Mouse (Mus musculus): ENCODE data around the gene Twsg1.
"Not testable (repeated sequence)": the region's sequence is repeated elsewhere in the genome, so short reads cannot be mapped to it uniquely, and the experiment has no call there.

Gene Twsg1

DNA sequence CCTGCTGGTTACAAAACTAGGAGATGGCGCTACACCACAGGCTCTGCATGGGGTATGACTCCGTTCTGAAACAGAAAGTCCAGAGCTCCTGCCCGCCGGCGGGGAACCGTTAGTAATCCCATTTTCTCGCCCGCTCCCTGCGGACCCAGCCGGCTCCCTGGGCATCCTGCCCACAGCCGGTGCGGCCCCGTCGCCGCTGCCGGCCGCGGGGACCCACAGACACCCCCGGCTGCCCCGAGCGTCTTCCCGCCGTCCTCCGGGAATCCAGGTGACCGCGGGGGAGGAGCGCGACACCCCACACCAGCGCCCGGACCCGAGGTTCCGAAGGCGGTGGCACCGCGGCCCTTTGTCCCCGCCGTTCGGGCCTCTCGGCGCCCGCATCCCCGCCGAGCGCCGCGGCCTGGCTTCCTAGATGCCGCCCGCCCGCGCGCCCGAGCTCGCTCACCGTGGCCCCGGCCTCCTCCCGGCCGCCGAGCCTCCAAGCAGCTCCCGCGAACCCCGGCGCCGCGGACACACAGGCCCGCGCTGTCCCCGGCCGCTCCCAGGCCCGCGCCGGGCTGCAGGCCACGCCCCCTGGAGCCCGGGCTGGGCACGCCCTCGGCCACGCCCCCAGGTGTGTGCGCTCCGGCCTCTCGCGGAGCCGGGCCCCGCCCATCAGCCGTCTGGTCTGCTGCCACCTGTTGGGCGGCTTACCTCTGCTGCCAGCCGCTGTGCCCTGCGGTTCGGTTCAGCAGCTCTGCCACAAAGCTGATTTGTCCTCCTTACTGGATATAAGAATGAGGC lies at the start of gene Twsg1:
Twsg1 (minus strand) TSS at position 605 of the 783 bp plus-strand sequence.
- in situ Hi-C loops (cut with MboI) = loop anchor here (10.0 kb wide), 1 partner anchor 154 kb away; the partner anchor contains the start of gene Ndufv2

GRCm38 (mm10) chr17:65988151-65988820 lies 37.3 kb upstream of the Twsg1 start:
- in situ Hi-C loops (cut with MboI) = no loop called here

GRCm38 (mm10) chr17:65976720-65977119 lies 25.7 kb upstream of the Twsg1 start:
- in situ Hi-C loops (cut with MboI) = not testable (repeated sequence)

DNA sequence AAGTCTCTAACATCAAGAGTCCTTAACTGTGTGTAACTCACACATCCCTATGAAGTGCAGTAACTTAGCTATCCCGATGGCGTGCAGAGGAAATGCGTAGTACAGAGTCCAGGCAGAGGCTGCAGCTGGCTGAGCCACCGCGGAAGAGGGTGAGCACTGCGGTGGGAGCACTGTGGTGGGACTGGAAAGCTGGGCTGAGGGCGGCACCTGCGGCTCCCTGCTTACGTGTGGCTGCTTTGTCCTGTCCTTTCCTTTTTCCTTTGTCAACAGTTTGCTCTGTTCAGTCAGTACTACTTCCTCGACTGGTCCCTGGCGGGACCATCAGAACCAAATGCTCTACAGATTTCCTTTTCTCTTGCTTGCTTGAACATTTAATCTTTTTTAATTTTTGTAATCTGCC lies 16.7 kb upstream of the Twsg1 start:
- in situ Hi-C loops (cut with MboI) = no loop called here

DNA sequence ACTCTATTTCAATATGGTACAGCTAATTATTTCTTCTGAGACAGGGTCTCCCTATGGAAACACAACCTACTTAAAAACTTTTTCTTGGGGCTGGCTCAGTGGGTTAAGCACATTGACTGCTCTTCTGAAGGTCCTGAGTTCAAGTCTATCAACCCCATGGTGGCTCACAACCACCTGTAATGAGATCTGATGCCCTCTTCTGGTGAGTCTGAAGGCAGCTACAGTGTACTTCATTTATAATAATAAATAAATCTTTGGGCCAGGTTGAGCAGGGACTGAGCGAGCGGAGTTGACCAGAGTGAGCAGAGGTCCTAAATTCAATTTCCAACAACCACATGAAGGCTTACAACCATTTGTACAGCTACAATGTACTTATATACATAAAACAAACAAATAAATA lies 11.2 kb upstream of the Twsg1 start:
- in situ Hi-C loops (cut with MboI) = no loop called here

DNA sequence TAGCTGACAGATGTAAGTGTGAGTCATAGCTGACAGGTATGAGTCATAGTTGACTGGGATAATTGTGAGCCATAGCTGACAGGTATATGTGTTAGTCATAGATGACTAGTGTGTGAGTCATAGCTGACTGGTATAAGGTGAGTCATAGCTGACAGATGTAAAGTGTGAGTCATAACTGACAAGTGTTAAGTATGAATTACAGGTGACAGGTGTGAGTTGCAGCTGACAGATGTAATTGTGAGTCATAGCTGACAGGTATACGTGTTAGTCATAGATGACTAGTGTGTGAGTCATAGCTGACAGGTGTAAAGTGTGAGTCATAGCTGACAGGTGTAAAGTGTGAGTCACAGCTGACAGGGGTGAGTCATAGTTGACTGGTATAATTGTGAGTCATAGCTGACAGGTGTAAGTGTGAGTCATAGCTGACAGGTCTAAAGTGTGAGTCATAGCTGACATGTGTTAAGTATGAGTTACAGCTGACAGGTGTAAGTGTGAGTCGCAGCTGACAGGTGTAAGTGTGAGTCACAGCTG lies 10.6 kb upstream of the Twsg1 start:
- in situ Hi-C loops (cut with MboI) = no loop called here

- in situ Hi-C loops (cut with MboI) = loop anchor here (10.0 kb wide), 1 partner anchor 146 kb away; the partner anchor contains the start of gene Ndufv2
Measured at GRCm38 (mm10) chr17:65959011-65959410, 8.0 kb upstream of the Twsg1 start.

- in situ Hi-C loops (cut with MboI) = loop anchor here (10.0 kb wide), 1 partner anchor 146 kb away; the partner anchor contains the start of gene Ndufv2
Measured at GRCm38 (mm10) chr17:65958366-65958765, 7.3 kb upstream of the Twsg1 start.

DNA sequence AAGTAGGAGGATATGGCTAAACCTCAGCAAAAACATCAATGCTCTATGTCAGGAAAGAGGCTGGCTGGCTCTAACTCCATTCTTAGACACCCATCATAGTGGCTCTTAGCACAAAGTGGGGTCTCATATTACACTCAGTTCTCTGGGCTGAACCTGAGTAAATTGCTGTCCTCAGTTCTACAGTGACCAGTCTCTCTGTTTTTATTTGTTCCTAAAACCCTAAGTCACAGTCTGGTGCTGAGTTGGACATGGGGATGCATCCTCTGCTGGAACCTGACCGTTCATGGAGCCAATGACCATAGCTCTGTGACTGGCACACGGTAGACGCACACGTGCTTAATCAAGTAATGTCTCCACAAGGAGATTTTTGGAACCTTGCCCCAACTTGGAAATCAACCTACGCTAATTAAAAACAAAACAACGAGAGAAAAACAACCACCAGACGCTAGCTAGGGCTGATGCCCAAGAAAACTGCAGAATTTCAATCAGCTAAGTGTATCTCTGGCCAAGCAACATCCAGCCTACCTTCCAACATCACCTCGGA lies 6.8 kb upstream of the Twsg1 start:
- in situ Hi-C loops (cut with MboI) = loop anchor here (10.0 kb wide), 1 partner anchor 147 kb away; the partner anchor contains the start of gene Ndufv2

GRCm38 (mm10) chr17:65956993-65957781 lies 6.2 kb upstream of the Twsg1 start:
- in situ Hi-C loops (cut with MboI) = loop anchor here (10.0 kb wide), 1 partner anchor 148 kb away; the partner anchor contains the start of gene Ndufv2

GRCm38 (mm10) chr17:65956140-65956539 lies 5.1 kb upstream of the Twsg1 start:
- in situ Hi-C loops (cut with MboI) = loop anchor here (10.0 kb wide), 1 partner anchor 149 kb away; the partner anchor contains the start of gene Ndufv2

GRCm38 (mm10) chr17:65953959-65954358 lies 2.9 kb upstream of the Twsg1 start:
- in situ Hi-C loops (cut with MboI) = loop anchor here (10.0 kb wide), 1 partner anchor 151 kb away; the partner anchor contains the start of gene Ndufv2

DNA sequence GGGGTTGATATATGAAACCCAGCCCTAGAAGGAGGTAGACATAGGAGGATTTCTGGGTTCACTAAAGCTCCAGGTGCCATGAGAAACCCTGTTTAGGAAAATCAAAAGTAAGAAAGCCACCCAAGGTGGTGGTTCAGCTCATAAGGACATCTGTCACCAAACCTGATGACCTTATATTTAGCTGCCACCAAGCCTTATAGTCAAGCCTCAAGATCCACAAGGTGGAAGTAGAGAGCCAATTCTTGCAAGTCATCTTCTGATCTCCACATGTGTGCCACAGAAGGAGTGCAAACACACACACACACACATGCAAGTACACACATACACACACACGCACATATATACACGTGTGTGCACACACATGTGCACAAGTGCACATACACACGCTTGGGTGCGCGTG lies 1.1 kb upstream of the Twsg1 start:
- in situ Hi-C loops (cut with MboI) = loop anchor here (10.0 kb wide), 1 partner anchor 153 kb away; the partner anchor contains the start of gene Ndufv2

GRCm38 (mm10) chr17:65950183-65950582 lies 843 bp downstream of the Twsg1 start:
- in situ Hi-C loops (cut with MboI) = loop anchor here (10.0 kb wide), 1 partner anchor 155 kb away; the partner anchor contains the start of gene Ndufv2

- in situ Hi-C loops (cut with MboI) = loop anchor here (5.0 kb wide), 1 partner anchor 65 kb away; no protein-coding TSS in a partner anchor
Measured at GRCm38 (mm10) chr17:65947307-65947706, 3.7 kb downstream of the Twsg1 start.

DNA sequence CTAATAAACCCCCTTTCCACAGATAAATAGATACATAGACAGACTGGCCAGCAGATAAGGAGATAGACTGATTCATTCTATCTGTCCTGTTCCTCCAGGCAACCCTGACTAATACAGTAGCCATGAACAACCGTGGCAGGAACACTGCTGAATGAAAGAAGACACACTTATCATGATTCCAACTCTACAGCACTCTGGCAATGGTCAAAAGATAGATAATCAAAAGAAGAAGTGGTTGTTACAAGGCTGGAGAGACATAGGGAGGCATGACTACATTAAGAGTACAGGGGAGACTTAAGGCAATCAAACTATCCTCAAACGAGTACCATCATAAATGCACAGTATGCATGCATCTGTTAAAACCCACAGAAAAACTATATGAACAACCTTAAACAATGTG lies 5.6 kb downstream of the Twsg1 start:
- in situ Hi-C loops (cut with MboI) = loop anchor here (5.0 kb wide), 1 partner anchor 63 kb away; no protein-coding TSS in a partner anchor

DNA sequence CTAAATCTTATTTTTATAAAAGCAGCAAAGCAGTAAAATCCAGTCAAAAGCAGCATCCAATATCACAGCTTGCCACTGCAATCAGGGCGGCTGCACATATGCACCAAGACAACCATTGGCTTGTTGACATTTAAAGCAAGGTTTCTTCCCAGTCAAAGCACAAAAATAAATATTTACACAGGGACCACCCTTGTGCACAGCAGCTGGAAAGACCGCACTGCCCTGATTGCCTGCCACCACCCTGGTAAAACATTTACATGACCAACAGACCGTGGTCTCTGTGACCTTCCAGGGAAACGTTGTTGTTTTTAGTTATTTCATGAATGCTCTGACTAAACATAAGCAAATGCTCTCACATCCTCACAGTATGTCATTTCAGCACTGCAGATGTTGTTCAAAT lies 8.6 kb downstream of the Twsg1 start:
- in situ Hi-C loops (cut with MboI) = no loop called here

GRCm38 (mm10) chr17:65941275-65941674 lies 9.8 kb downstream of the Twsg1 start:
- in situ Hi-C loops (cut with MboI) = no loop called here

DNA sequence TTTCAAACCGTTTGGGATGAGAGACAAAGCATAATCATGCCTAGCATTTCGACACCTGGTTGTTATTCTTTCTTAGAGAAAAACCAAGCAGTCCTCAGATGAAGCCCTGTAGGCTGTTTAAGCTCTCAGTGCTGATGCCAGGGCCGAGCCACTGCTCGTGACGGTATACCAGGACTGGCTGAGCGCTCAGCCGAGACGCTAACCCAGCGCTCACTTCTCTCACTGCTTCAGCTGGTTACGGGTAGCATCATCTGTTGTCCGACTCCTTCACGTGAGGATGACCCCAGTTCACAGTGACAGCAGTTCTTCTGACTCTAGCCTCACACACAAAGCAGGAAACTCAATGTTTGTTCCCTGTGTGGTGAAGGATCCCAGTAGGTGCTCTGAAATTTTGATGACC lies 10.8 kb downstream of the Twsg1 start:
- in situ Hi-C loops (cut with MboI) = no loop called here

GRCm38 (mm10) chr17:65939461-65940192 lies 11.4 kb downstream of the Twsg1 start:
- in situ Hi-C loops (cut with MboI) = no loop called here
